Mouse (Mus musculus): ENCODE measurements around the gene Scube1. TPM values are rescaled to one million over a fixed set of nuclear protein-coding genes. Genes with fewer than 3 reads are reported as not detected.

The Scube1 gene
- polyA plus RNA-seq, 1 experiment from 2014 or later: 4.9 TPM

- no peaks in the 10 kb centered on the region for H3K9me3 ChIP-seq (ENCODE audit: control insufficient read depth, low read length)
- H3K4me2 ChIP-seq (ENCODE audit: low read depth, low read length): no peak overlapping the region
- WGBS: 57% methylated on average over 6 of the region's 6 CpGs
- no peak for ATAC-seq (ENCODE audit: low read depth)
- H3K9ac ChIP-seq (ENCODE audit: low read length): no peak overlapping the region
- H3K4me1 ChIP-seq (replicated peaks; ENCODE audit: control insufficient read depth, insufficient read depth, low read length): no peaks in the 10 kb centered on the region
- no peak overlapping the region for H3K4me3 ChIP-seq (ENCODE audit: low read length)
- H3K27ac ChIP-seq (ENCODE audit: low read length): no peak overlapping the region
- no peaks in the 10 kb centered on the region for H3K27me3 ChIP-seq (ENCODE audit: control insufficient read depth, insufficient read depth, low read depth, low read length)
- no peaks in the 10 kb centered on the region for H3K36me3 ChIP-seq (ENCODE audit: control insufficient read depth, insufficient read depth, low read length)
These were observed 9.1 kb downstream of the Scube1 start for GRCm38 (mm10) chr15:83715582-83716228.

GRCm38 (mm10) chr15:83712798-83713197, 12.0 kb downstream of the Scube1 start:
- 63% methylated on average over 10 of the region's 10 CpGs for WGBS
- H3K9me3 ChIP-seq (ENCODE audit: control insufficient read depth, low read length): no peaks in the 10 kb centered on the region
- no peaks in the 10 kb centered on the region for H3K4me1 ChIP-seq (replicated peaks; ENCODE audit: control insufficient read depth, insufficient read depth, low read length)
- no peak for ATAC-seq (ENCODE audit: low read depth)
- no peak overlapping the region for H3K4me3 ChIP-seq (ENCODE audit: low read length)
- no peaks in the 10 kb centered on the region for H3K36me3 ChIP-seq (ENCODE audit: control insufficient read depth, insufficient read depth, low read length)
- H3K27ac ChIP-seq (ENCODE audit: low read length): no peak overlapping the region
- H3K4me2 ChIP-seq (ENCODE audit: low read depth, low read length): no peak overlapping the region
- H3K9ac ChIP-seq (ENCODE audit: low read length): no peak overlapping the region
- no peaks in the 10 kb centered on the region for H3K27me3 ChIP-seq (ENCODE audit: control insufficient read depth, insufficient read depth, low read depth, low read length)

- Histone ChIP-seq H3K4me1 (replicated peaks; ENCODE audit: control insufficient read depth, insufficient read depth, low read length) (no peaks in the 10 kb centered on the region), H3K9me3 (ENCODE audit: control insufficient read depth, low read length) (no peaks in the 10 kb centered on the region), H3K4me3 (ENCODE audit: low read length) (no peak overlapping the region), H3K9ac (ENCODE audit: low read length) (no peak overlapping the region), H3K27me3 (ENCODE audit: control insufficient read depth, insufficient read depth, low read depth, low read length) (no peaks in the 10 kb centered on the region), H3K27ac (ENCODE audit: low read length) (no peak overlapping the region), H3K4me2 (ENCODE audit: low read depth, low read length) (no peak overlapping the region), H3K36me3 (ENCODE audit: control insufficient read depth, insufficient read depth, low read length) (no peaks in the 10 kb centered on the region)
- ATAC-seq (ENCODE audit: low read depth): no peak
- WGBS: 84% methylated on average over 5 of the region's 5 CpGs
These were observed 12.5 kb downstream of the Scube1 start for GRCm38 (mm10) chr15:83712361-83712760.

- no peaks in the 10 kb centered on the region for H3K4me1 ChIP-seq (replicated peaks; ENCODE audit: control insufficient read depth, insufficient read depth, low read length)
- no peak for ATAC-seq (ENCODE audit: low read depth)
- H3K9me3 ChIP-seq (ENCODE audit: control insufficient read depth, low read length): no peaks in the 10 kb centered on the region
- H3K9ac ChIP-seq (ENCODE audit: low read length): no peak overlapping the region
- no peaks in the 10 kb centered on the region for H3K36me3 ChIP-seq (ENCODE audit: control insufficient read depth, insufficient read depth, low read length)
- no peak overlapping the region for H3K27ac ChIP-seq (ENCODE audit: low read length)
- H3K4me2 ChIP-seq (ENCODE audit: low read depth, low read length): no peak overlapping the region
- no peaks in the 10 kb centered on the region for H3K27me3 ChIP-seq (ENCODE audit: control insufficient read depth, insufficient read depth, low read depth, low read length)
- no peak overlapping the region for H3K4me3 ChIP-seq (ENCODE audit: low read length)
- 37% methylated on average over 23 of the region's 23 CpGs for WGBS
These were observed 14.7 kb downstream of the Scube1 start for GRCm38 (mm10) chr15:83709889-83710774.

DNA sequence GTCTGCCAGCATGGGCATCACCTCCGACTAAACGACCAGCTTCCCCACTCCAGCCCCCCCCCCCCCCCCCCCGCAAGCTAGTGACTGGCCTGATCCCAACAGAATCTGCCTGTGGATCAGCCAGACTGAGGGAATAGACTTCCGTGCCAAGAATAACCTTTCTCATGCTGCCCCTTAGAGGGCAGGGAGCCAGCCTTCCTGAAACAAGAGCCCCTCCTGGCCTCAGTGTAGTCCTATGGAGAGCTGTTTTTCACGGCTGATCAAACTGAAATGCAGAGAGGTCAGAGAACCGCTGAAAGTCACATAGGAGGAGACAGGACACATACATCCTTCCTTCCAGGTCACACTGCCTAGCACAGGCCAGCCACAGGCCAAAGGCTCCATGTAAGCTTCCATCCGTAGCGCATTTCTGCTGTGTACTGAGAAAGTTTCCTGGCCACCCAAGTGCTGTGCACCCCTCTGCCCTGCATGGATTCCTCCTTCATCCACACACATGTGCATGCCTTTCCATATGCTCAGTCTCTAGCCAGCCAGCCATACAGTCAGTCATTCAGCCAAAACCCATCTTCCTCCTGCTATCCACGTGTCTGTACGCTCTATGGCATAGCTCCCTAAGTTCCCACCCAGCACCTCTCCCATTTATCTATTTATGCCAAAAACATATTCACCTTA, 18.2 kb downstream of the Scube1 start:
- Histone ChIP-seq H3K4me3 (ENCODE audit: low read length) (no peak overlapping the region), H3K36me3 (ENCODE audit: control insufficient read depth, insufficient read depth, low read length) (no peaks in the 10 kb centered on the region), H3K9me3 (ENCODE audit: control insufficient read depth, low read length) (no peaks in the 10 kb centered on the region), H3K4me2 (ENCODE audit: low read depth, low read length) (no peak overlapping the region), H3K27ac (ENCODE audit: low read length) (no peak overlapping the region), H3K27me3 (ENCODE audit: control insufficient read depth, insufficient read depth, low read depth, low read length) (no peaks in the 10 kb centered on the region), H3K9ac (ENCODE audit: low read length) (no peak overlapping the region), H3K4me1 (replicated peaks; ENCODE audit: control insufficient read depth, insufficient read depth, low read length) (no peaks in the 10 kb centered on the region)
- WGBS: 42% methylated on average over 9 of the region's 10 CpGs
- no peak for ATAC-seq (ENCODE audit: low read depth)

- Histone ChIP-seq H3K4me1 (replicated peaks; ENCODE audit: control insufficient read depth, insufficient read depth, low read length) (peaks cover 11% of the 10 kb centered on the region), H3K27ac (ENCODE audit: low read length) (no peak overlapping the region), H3K27me3 (ENCODE audit: control insufficient read depth, insufficient read depth, low read depth, low read length) (no peaks in the 10 kb centered on the region), H3K4me2 (ENCODE audit: low read depth, low read length) (no peak overlapping the region), H3K9ac (ENCODE audit: low read length) (no peak overlapping the region), H3K36me3 (ENCODE audit: control insufficient read depth, insufficient read depth, low read length) (no peaks in the 10 kb centered on the region), H3K9me3 (ENCODE audit: control insufficient read depth, low read length) (no peaks in the 10 kb centered on the region), H3K4me3 (ENCODE audit: low read length) (no peak overlapping the region)
- 67% methylated on average over 13 of the region's 13 CpGs for WGBS
- ATAC-seq (ENCODE audit: low read depth): no peak
These were observed 24.3 kb downstream of the Scube1 start for GRCm38 (mm10) chr15:83700593-83700923.

DNA sequence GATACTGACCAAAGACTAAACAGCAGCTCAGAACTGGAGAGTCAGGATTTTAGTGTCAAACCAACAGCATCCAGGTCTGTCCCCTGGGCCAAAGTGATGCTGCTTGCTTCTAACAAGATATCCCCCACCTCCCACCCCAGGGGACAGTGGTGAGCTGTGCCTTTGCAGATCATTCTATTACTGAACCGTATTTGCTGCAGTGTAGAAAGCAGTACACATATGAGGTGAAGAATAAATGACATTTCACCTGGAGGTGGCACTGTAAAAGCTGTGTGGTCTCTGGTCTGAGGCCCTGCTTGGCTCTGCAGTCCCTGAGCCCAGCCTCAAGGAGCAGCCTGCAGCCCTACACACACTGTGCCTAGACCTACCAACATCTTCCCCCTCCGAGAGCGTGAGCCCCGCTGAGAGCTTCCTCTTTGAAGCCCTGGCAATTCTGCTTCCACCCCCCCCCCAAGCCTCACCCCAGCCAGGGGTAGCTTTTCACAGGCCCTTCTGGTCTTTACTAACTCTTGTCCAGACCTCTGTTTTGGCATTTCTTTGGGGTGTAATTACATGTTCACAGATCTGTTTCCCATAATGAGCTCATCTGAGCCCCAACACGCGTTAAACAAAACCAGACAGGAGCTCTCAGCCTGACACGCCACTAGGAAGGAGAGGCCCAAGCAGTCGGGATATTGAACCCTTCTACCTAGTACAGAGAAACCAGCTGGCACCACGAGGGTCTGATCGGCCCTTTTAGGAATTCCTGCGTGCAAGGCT, 24.8 kb downstream of the Scube1 start:
- no peak for ATAC-seq (ENCODE audit: low read depth)
- H3K4me1 ChIP-seq (replicated peaks; ENCODE audit: control insufficient read depth, insufficient read depth, low read length): peaks cover 14% of the 10 kb centered on the region
- H3K27ac ChIP-seq (ENCODE audit: low read length): no peak overlapping the region
- WGBS: 52% methylated on average over 11 of the region's 11 CpGs
- H3K4me3 ChIP-seq (ENCODE audit: low read length): no peak overlapping the region
- H3K4me2 ChIP-seq (ENCODE audit: low read depth, low read length): no peak overlapping the region
- no peaks in the 10 kb centered on the region for H3K27me3 ChIP-seq (ENCODE audit: control insufficient read depth, insufficient read depth, low read depth, low read length)
- no peaks in the 10 kb centered on the region for H3K36me3 ChIP-seq (ENCODE audit: control insufficient read depth, insufficient read depth, low read length)
- H3K9me3 ChIP-seq (ENCODE audit: control insufficient read depth, low read length): no peaks in the 10 kb centered on the region
- no peak overlapping the region for H3K9ac ChIP-seq (ENCODE audit: low read length)

- Histone ChIP-seq H3K4me2 (ENCODE audit: low read depth, low read length) (no peak overlapping the region), H3K36me3 (ENCODE audit: control insufficient read depth, insufficient read depth, low read length) (no peaks in the 10 kb centered on the region), H3K9me3 (ENCODE audit: control insufficient read depth, low read length) (no peaks in the 10 kb centered on the region), H3K4me1 (replicated peaks; ENCODE audit: control insufficient read depth, insufficient read depth, low read length) (peaks cover 15% of the 10 kb centered on the region), H3K27me3 (ENCODE audit: control insufficient read depth, insufficient read depth, low read depth, low read length) (no peaks in the 10 kb centered on the region), H3K4me3 (ENCODE audit: low read length) (no peak overlapping the region), H3K27ac (ENCODE audit: low read length) (no peak overlapping the region), H3K9ac (ENCODE audit: low read length) (no peak overlapping the region)
- WGBS: 44% methylated on average over 20 of the region's 20 CpGs
- ATAC-seq (ENCODE audit: low read depth): no peak
These were observed 25.5 kb downstream of the Scube1 start for GRCm38 (mm10) chr15:83699132-83699833.
